Mouse (Mus musculus) spleen, adult 2 months (tissue): ENCODE data around the gene Tpm4.
A peak's percentile ranks its signal among the peaks of the same experiment; 100 is the strongest.

Experiments used
- CTCF ChIP-seq: fragments of 200-500 bp; IDR thresholded peaks from 2 replicates; pipeline ENCODE4 v1.5.1; 2011; ENCODE audit warnings: mild to moderate bottlenecking, inconsistent platforms; ENCODE audit not compliant: insufficient read depth, insufficient read length, insufficient replicate concordance; ENCODE audit errors: extremely low read depth
- POLR2A ChIP-seq: fragments of 200-500 bp; IDR thresholded peaks from 2 replicates; pipeline ENCODE4 v1.6.1; 2011; ENCODE audit warnings: low read depth, low read length, inconsistent platforms

DNA sequence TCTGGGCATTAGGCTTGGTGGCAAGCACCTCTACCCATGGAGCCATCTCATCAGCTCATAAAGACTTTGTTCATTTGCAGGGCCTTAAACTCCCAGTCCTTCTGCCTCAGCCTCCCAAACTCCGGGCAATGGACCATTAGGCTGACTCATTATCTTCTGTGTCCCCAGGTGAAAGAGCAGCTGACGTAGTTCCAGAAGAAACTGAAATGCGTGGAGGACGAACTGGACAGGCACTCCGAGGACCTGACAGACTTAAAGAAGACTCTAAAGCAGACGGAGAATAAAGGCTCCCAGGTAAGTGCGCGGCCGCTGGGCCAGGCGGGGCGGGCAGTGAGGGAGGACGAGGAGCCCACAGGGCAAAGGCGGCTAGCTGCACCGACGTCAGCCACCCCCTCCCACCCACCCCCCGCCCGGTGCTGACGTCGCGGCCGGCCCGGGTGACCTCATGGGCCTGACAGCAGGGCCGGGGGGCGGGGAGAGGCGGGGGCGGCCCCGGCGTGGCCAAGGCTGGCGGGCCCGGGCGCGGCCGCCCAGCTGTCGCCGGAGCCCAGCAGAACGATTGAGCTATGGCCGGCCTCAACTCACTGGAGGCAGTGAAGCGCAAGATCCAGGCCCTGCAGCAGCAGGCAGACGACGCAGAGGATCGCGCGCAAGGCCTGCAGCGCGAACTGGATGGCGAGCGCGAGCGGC is at the start of gene Tpm4:
- TF ChIP-seq CTCF (no peak), POLR2A (peak; percentile 79)
